Mouse (Mus musculus) right cerebral cortex, adult 18-20 months (tissue): ENCODE measurements at regions not wholly inside any gene's neighbourhood (a gene's known extent, or its start where the extent isn't known, plus 50 kb on each side); places are given as distances from the start of the nearest gene placed in this dataset.
A peak's percentile ranks its signal among the peaks of the same experiment; 100 is the strongest.

Experiments used
- DNase-seq: peaks from one replicate; pipeline ENCODE4 v3.0.0; 2022; ENCODE audit warnings: mixed read lengths

GRCm38 (mm10) chr3:131802841-131803240 lies 238.3 kb downstream of the Papss1 start:
- no peak for DNase-seq

DNA sequence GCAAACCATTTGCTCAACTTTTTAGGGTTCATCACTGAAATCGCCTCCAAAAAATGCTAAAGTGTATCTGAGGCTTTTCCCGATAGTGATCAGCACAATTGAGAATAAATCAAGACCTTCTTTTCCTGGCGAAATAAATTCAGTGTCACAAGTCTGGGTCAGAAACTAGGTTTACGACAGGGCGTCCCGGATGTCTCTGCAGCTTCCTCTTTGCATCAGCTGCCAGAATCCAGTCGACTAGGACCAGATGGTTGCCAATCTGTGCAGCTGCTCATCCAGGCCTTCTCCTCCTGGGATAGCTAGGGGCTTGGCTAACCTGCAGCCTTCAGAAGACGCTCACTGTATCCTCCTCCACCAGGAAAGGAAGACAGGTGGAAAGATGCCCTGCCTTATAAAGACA lies 243.6 kb downstream of the Papss1 start:
- peak; percentile 4 for DNase-seq

GRCm38 (mm10) chr3:131812968-131813367 lies 248.4 kb downstream of the Papss1 start:
- peak; percentile 5 for DNase-seq

- no peak for DNase-seq
These were observed 254.2 kb downstream of the Papss1 start for GRCm38 (mm10) chr3:131818806-131819205.

- DNase-seq, result no peak
These were observed 227.7 kb upstream of the Dkk2 start for GRCm38 (mm10) chr3:131857442-131857841.

DNA sequence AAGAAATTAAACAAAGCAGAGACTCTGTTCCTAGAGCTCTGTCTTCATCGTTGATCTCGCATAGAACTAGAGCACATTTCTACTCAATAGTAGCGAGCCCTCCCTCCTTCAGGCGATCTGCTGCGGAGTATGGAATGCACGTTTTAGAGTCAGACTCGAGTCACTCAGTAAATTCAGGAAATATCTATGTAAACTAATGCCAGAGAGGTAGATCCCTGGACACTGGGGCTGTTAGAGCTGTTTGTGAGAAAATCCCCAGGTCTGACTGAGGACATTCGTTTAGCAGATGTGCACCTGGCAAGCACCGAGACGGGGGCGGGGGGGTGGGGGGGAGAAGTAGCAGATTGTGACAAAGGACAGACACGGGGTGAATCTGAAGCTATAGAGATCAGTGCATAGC lies 226.0 kb upstream of the Dkk2 start:
- DNase-seq, result no peak

GRCm38 (mm10) chr3:131865106-131865505 lies 220.0 kb upstream of the Dkk2 start:
- DNase-seq, result no peak

DNA sequence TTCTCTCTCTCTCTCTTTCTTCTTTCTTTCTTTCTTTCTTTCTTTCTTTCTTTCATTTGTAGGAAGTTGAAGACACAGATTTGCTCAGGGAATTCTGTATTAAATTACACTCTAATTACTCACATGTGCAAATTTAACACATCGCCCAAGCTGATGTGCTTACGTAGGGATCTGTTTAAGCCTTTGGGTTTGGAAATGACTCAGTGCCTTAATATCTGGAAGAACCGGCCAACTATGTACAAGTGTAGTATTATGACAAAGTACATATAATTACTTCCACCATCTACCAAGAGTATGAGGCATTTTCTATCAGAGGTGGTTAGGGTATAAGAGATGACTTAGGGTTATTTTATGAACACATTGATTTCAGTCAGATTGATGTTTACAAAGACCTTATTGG lies 217.8 kb upstream of the Dkk2 start:
- no peak for DNase-seq

DNA sequence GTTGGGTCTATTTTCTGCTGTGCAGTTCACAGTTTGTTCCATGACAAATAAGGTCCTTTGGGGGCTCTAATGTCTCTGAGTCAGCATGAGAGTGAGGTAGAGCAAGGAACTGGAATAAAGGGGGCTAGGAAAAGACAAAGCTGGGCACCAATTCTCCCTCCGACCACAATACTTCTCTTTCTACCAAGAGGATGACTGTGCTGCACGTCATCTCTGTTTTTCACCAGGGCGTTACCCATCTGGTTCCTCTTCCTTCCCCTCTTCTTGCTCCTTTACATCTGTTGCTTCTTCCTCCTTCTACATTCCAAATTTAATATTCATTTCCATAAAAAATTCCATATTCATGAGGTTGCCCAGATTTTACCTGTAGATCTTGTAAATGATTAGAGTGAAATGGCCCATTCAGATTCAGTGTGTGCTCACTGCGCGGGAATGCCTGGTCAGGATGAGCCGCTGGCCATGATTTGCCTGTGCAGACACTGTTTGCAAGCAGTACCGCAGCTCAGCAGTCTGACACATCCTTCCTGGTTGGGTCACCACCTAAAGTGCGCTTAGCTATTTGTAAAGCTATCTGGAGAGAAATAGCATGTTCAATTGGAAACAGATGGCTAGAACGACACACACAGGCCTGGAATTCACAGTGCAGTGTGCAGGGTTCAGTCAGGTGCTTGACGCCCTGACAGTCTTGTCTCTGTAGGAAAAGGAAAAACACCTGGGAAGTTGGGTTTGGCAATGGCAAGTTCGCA lies 216.7 kb upstream of the Dkk2 start:
- DNase-seq, result no peak

DNA sequence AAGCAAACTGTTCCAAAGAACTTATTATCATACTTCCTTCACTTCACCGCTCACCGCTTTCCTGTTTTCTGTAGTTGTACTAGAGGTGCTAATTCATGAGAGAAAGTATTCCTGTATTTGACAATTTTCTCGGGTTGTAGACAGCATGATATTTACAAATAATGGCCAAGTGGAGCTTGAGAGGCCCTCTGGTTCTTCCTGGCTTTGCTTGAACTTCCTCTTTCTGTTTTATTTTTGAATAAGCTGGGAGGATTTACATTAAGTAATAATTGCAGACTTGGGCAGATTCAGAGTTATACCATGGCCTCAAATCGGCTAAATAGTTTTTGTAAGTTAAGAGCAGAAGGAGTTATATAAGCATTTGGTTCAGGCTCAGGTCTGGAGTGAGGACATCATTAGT lies 215.8 kb upstream of the Dkk2 start:
- no peak for DNase-seq

- no peak for DNase-seq
These were observed 202.4 kb upstream of the Dkk2 start for GRCm38 (mm10) chr3:131882667-131883066.

DNA sequence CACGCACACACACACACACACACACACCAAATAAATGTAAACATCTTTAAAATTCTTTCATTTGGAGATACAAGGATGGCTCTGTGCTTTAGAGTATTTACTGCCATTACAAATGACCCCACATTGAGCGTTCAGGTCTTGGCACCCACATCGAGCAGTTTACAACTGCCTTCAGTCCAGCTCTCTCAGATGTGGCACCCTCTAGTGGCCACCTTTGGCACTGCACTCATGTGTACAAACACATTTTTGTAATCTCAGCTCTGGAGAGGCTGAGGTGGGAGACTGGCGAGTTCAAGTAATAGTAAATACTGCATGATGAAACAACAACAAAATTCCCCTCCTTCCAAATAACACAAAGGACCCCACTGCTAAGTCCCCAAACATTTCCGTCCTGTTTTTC lies 198.6 kb upstream of the Dkk2 start:
- DNase-seq, result no peak

- no peak for DNase-seq
These were observed 198.1 kb upstream of the Dkk2 start for GRCm38 (mm10) chr3:131886984-131887383.

DNA sequence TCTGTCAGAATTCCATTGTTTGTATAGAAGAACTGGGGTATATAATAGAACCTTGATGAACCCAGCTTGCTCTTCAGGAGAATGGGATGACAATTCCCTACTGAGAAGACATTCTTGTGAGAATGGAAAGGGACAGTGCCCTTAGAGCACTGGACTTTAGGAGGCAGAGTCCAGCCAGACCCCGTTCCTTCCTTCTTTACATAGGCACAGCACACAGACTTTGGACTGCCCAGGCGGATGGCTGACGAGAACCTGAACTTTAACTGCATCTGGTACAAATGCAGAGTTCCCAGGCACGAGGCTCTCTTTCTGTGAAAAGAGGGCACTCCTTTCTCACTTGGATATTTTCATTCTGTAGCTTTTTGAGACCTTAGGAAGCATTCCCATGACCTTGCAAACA lies 197.4 kb upstream of the Dkk2 start:
- DNase-seq, result no peak

DNA sequence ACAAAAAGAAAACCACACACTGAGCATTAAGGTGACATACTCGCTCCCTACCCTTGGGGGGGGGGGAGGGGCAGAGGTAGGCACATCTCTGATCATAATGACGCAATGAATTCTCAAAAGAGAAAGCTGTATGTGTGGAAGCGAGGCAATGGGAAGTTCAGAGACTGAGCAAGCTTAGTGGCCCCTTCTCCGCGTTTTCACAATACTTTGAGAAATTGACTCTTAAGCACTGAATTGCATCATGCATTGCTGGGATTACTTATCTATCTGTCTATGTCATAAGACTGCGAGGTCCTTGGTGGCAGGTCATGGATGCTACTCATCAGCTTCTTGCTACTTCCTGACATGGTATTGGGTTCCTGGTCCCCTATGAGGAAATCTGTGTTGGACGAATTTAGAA lies 193.2 kb upstream of the Dkk2 start:
- no peak for DNase-seq

DNA sequence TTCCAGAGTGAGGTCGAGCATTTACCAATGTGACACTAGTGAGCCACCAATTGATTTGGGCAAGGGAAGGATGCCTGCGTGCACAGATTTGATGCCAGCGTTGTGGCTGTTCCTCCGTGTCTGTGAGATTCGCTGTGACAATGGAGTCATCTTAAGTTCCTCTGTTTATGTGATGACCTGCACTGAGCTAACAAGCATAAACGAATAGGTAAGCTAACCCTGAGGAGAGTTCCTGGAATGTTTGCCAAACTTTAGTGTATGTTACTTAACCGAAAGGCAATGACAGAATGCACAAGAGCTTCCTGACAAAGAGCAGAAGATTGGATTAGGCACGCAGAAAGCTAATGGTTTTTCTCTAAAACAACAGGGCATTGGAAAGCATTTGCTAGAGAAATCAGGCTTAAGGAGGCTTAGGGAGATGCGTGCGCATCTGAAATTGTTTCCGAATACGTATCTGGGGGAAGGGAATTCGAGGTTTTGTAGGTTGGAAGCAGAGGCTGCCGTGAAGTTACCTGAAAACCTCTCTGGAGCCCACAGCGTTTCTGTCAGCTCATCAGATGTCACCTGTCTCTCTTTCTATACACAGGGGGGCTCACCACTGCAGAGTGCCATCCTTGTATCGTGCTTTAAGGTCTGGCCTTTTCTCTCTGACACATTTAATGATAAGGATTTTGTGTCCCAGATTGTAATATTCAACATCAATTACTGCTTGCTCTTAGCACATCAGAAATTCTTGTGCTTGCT lies 191.9 kb upstream of the Dkk2 start:
- no peak for DNase-seq

DNA sequence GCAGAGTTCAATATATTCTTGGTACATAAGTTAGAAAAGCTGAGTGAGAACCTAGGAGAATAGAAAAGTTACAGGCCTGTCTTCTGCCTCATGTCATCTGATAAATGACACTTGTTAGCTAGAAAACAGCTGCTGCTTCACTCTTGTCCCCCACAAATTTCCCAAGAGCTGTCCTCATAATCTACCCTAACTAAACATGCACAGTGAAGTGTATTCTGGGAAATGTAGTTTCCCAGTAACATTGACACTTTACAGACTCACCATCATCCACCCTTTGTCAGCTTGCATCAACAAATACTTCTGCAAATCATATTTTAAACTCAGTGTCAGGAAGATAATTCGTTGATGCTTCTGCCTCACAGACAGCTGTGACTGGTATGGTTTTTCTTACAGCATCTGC lies 190.0 kb upstream of the Dkk2 start:
- no peak for DNase-seq

- no peak for DNase-seq
These were observed 171.6 kb upstream of the Dkk2 start for GRCm38 (mm10) chr3:131913534-131913933.

GRCm38 (mm10) chr3:131914372-131914771 lies 170.7 kb upstream of the Dkk2 start:
- DNase-seq, result no peak

DNA sequence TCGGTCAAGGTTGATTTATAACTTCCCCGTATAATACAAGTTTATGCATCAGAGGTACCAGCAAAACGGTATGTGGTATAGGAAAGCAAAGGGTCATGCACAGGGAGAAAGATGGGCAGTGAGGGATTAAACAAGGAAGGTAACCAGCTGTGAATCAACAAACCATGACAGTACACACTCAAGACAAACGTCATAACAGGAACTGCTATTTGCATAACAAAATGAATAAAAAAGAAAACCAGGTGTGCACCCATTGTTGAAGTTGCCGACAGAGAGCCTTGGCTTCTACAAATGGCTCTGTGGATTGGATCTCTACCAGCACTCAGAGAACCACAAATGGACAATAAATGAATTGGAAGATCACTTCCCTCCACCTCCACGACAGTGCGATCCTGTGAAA lies 170.1 kb upstream of the Dkk2 start:
- DNase-seq, result no peak

- no peak for DNase-seq
These were observed 167.2 kb upstream of the Dkk2 start for GRCm38 (mm10) chr3:131917734-131918534.

DNA sequence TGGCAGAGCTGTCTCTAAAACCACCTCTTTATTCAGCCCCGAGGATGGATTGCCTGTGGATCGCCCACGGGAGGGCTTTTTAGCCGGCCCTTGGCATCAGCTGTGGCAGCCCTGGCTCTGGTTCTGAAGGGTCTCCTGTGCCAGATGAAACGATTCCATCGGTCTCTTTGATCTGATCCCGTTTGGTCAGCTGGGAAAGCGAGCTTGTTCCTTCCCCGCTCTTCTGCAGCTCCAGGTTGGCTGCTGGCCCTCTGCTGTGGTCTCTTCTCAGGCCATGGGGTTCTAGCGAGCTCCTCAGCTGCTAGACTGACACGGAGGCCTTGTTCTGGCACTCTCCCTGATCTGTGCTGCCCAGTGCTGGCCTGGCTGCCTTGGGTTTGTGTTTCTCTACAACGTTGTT lies 165.6 kb upstream of the Dkk2 start:
- DNase-seq, result peak; percentile 28

GRCm38 (mm10) chr3:131921161-131921560 lies 163.9 kb upstream of the Dkk2 start:
- no peak for DNase-seq

GRCm38 (mm10) chr3:131922733-131923132 lies 162.4 kb upstream of the Dkk2 start:
- DNase-seq, result no peak
